Mouse (Mus musculus) layer of hippocampus, adult 9-11 months (tissue): ENCODE measurements around the gene AI413582.

ENCODE experiments used
- DNase-seq: peaks from one replicate; pipeline ENCODE4 v3.0.0; 2022

AI413582 gene

DNA sequence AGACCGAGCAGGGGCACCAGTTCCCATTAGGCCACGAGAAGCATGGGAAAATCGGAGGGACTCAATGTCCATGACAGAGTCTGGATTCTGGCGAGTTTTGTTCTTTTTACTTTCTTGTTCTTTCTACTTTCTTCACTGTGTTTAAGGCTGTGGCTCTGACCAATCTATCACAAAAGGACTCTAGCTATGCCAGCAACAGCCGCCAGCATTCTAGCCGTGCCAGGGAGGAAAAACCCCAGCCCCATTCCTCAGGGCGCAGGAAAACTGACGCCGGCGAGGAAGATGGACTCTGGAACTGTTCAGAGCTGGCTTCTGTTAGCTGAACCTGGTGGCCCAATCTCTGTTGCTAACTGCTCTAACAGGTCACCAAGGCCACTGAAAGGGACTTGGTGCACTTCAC is 12.9 kb upstream of the AI413582 start:
- no peak for DNase-seq

DNA sequence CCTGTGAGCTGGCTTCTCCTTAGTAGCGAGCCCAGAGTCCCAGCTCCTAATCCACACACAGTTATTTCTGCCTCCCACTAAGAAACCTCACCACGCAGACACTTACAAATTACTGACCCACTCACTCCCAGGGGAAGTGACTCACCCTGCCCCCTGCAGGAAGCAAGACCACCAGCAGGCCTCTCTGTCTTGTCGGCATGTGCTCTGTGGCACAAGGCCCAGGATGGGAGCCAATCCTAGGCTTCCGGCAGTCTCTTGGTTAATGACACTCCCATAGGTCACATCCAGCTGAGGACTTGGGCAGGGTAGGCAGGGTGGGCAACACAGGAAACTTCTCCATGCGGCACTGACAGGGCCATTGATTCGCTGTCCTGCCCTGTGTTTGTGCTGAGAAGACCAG is 11.9 kb upstream of the AI413582 start:
- no peak for DNase-seq

DNA sequence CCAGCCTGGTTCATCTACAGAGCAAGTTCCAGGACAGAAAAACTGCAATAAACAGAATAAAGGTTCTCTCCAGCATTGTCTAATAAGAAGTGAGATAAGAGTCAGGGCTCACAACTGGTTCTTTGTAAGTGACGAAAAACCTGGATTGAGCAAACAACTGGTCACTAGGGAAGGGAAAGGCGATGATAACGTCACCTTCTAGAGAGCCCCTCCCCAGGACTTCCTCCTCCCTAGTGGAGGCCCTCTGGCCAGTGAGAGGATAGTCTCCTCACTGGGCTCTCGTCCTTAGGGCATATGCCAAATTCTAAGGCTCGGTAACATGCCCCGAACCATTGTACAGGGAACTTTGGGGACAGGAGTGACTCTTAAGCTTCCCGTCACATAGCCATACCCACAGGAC is 10.5 kb upstream of the AI413582 start:
- no peak for DNase-seq

DNA sequence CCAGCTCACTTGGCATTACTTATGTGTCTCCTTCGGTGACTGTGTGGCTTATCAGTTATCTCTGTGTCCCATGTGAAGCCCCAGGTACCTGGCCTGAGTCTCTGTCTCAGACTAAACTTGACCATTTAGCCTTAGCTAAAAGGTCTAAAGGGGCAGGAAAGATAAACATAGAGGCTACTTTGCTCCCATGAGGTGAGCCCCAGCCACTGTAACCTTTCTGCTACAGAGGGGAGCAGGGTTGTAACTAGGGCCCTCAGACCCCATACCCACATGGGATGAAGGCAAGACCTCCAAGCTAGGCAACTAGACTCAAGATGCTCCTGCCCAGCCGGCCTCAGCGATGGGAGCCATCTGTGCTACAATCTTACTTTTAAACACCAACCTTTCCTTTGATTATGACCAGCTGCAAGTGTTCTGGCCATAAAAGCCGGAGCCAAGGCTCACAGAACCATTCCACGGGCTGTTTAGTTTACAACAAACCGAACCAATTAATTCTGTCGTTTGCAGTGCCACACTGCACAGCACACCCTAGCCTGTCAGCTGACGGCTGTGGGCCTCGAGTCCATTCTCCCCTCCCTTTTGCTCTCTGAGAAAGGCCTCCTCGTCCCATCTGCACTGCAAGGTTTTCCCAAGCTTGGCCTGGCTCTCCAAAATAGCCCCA is 9.7 kb upstream of the AI413582 start:
- DNase-seq = no peak

DNA sequence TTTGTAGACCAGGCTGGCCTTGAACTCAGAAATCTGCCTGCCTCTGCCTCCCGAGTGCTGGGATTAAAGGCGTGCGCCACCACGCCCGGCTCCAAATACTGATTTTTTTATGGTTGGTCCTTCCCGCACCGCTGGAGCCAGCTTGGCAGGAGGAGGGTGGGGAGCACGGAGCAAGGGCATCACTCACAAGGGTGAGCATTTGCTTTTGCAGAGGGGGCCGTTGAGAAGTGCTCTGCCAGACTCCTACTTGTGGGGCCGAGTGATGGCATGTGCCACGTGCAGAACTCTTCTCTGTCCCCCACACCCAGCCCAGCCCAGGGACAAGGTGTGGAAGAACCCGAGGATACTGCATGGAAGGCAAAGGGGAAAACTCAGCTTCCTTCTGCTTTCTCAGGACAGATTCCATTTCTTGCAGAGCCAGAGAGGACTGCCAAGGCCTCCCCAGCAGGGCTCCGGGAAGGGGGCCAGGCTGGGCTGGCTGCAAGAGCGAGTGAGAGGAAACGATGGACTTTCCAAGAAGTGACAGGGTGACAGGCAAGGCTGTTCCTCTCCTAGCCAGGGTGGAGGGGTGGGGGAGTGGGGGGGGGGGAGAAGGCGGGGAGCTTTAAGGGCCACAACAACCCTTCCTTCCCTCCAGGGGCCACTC is 9.0 kb upstream of the AI413582 start:
- DNase-seq = peak; percentile 78

DNA sequence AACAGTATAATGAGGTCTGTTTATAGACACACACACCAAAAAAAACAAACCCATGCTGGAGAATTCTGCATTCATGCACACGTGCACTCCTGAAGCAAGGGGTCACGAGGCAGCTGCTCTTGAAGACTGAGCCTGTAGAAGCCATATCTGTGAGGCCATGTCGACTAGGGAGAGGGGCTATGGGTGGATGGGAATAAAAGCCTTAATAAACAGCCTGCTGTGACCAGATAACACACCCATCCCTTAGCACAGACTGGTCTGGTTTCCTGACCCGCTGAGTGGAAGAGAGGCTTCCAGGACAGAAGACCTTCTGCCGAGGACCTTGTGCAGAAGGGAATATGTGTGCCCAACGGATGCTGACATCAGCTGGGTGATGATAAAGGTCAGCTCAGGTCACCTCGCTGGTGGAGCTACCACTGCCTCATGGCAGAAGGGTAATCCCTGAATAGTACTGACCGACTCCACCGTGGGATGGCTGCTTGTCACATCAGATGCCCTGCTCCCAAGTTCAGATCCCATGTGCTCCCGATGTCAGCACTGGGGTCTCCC is 8.3 kb upstream of the AI413582 start:
- DNase-seq = no peak

DNA sequence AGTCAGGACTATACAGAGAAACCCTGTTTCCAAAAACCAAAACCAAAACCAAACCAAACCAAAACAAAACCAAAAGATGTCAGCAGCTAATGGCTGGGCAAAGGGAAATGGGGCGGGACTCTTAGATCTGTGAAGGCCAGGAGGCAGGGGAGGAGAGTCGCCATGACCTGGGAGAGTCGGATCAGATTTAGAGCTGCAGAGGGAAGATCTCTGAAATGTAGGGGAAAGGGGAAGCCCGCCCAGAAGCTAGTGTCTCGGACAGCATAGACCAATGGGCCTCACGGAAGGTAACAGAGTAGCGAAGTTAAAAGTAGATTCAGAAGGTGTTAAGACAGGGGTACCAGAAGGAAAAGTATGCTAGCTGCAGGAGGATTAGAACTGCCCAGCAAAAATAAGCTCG is 5.8 kb upstream of the AI413582 start:
- no peak for DNase-seq

DNA sequence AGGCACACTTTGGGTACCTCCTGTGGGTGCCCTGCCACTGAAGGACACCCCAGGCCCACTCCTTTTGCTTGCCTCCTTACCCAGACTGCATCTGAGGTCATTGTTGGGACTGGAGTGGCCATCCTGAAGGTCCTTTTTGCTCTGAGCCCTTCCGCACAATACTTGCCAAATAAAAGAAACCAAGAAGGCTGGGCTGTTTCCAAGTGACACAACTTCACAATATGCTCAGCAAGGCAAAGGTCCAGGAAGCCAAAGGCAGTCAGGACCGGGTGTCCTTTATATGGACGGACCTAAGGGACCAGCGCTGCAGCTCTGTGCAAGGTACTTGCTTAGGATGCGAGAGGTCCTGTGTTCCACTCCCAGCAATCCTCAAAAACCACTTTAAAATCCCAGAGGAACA is 2.7 kb upstream of the AI413582 start:
- no peak for DNase-seq

DNA sequence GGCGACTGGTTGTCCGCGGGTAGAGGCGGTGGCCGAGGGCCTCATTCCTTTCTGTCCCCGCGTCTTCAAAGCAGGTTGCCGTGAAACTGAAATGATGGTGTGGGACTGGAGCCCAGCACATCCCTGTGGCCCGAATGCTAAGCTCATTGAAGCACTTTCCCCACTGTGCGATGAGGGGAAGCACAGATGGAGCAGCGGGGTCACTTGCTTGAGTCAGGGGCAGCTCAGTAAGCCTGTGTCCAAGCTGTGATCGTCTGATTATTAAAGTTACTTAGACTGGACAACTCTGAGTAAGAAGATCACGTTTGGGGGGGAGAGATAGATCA is 349 bp upstream of the AI413582 start:
- no peak for DNase-seq

DNA sequence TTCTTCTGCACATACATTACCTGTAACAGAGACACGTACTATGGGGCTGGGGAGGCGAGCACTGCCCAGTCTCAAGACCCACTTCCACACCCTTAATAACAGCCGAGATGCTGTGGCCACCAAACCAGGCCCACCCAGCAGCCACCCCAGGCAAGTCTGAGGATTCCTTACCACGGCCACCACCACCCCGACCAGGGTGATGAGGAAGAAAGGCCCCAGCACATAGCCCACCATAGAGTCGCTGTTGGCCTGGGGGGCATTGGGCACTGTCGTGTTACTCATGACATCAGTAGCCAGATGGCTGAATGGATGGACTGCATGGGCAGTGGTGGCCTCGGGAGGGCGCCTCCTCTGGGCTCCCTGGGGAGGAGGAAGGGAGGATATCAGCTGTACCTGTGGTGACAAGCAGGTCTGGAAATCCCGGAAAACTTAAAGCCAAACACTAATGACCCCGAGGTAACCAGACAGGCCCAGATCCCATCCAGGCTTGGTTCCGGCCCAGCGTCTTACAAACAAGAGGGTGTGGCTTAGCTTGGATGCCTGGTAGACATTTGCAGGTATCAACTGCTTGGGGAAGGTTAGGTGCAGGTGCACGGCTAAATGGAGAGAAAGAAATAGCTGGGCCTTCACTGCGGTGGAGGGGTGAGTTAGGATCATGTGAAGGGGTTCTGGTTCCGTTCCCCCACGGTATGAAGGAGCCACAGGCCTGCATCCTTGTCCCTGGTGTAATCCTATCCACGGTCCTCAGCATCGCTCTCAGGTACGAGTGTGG is 979 bp downstream of the AI413582 start:
- no peak for DNase-seq

DNA sequence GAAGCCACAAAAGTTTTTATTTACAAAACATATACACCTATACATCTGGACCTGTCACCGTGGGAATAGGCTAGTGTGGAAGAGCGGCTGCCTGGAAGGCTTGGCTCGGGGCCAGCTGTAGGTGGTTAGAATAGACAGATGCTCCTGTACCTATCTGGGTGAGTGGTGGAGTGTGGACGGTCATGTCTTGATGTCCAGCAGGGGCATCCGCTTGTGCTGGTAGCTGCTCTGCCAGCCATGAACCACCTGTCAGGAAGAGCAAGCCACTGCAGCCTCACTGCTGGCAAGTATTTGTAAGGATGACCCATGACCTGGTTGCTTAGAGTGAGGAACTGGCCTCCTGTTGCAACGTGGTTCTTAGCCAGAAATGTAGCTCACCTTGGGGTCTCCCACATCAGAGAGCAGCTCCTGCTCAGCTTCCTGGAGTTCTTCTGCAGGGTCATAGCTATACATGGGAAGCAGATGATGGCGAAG is 1.7 kb downstream of the AI413582 start:
- DNase-seq = no peak

DNA sequence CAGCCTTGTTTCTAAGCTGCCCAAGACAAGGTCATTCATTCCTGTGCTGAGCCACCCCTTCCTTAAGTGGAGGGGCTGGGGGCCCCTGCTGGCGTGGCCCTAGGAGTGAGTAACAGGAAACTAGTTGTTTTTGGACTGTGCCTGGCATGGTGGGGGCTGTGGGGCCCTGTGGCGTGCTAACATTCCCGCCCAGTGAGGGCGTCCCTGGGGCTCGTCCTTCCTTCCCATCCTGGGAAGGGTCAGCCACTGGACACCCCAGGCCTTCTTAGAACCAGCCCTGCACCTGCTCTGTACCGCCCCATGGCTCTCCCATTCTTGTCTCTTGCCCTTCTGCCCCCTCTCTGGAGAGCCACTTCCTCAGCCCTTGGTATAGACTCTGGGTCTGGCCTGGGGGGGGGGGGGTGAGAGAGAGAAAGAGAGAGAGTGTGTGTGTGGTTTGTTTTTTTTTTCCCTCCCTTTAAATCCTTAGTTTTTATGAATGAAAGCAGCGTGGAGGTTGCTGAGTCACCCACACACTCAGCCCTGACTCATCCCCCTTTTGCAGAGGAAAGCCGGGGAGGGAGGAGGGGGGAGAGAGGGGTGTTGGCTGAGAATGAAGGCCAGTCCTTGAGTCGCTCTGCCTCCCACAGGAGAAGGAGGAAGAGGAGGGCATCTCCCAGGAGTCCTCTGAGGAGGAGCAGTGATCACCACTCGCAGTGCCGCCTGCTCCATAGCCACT is 3.6 kb downstream of the AI413582 start:
- DNase-seq = peak; percentile 67

DNA sequence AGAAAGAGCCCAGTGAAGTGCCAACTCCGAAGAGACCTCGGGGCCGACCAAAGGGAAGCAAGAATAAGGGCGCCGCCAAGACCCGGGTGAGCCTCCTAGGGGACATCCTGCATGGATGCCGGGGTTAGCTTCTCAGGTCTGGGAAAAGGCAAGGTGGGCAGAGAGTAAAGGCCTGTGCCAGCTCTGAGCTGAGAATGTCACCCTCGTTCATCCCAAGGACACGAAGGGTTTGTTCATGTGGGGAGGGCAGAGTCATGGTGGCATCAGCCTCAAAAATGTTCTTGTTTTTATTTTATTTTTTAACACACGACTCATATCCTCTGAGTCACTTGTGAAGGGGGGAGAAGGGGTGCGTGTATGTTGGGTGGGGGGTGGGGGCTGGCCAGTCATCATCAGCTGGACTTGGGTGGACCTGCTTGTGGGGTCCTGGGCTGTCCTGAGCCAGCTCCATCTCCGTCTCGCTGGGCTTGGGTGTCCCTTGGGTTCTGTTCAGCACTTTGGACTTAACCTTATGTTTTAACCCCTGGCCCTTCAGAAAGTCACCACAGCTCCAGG is 4.6 kb downstream of the AI413582 start:
- no peak for DNase-seq

DNA sequence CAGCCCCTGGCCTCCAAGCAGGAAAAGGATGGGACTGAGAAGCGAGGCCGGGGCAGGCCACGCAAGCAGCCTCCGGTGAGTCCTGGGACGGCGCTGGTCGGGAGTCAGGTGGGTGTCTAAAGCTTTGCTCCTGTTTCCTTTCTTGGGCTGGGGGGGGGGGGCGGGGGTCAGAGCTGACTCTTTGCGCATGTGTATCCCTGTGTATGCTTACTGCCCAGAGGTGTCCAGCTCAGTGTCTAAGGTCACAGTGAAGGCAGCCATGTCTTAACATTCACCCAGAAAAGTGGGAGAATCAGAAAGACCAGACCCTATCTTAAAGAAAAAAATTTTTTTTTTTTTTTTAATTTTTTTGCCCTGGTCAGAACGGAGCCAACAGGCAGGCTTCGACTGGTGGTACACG is 6.0 kb downstream of the AI413582 start:
- DNase-seq = no peak

DNA sequence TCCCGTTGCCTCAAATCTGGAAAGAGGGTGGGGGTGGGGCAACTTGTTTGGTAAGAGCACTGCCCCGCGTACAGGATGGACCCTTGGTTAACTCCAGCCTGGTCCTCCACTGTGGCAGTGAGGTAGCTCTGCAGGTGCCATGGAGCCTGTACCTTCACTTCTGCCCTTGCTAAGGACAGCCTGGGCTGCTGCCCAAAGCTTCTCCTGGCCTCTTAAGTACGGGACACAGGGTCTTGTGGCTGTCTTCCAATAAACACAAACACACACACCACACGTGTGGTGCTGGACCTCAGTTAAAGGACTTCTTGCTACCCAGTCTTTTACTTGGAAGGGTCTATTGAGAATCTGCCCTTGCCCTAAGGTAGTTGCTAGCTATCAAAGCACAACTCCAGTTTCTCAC is 6.7 kb downstream of the AI413582 start:
- no peak for DNase-seq

DNA sequence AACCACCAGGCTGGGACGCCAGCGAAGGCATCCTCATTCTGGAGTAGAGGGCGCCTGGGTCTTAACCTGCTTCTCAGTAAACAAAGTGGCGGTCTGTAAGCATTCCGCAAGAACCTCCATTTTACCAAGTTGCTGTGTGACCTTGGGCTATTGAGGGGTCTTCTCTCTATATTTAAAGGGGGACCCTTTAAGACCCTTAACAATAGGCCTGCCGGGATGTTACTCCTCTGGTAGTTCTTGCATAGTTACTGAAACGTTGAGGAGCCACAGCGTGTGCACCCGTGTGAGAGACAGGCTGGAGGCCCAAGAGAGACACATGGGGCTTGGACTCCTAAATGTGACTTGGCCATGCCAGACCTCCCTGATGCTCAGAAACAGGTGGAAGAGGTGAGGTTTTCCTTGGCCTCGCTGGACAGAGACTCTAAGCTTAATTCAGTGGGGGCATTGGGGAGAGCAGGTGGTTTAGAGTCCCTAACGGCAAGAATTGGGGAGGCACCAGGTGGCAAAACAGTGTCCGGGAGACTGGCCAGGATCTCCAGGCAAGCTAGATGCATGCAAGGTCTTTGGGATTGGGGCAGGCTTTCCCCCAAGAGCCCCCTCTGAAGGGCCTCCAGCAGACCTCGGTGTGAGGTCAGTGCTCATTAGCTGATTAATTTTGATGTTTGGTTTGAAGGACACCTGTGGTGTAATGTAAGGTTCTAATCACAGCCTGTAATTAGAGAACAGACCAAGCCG is 7.5 kb downstream of the AI413582 start:
- no peak for DNase-seq

DNA sequence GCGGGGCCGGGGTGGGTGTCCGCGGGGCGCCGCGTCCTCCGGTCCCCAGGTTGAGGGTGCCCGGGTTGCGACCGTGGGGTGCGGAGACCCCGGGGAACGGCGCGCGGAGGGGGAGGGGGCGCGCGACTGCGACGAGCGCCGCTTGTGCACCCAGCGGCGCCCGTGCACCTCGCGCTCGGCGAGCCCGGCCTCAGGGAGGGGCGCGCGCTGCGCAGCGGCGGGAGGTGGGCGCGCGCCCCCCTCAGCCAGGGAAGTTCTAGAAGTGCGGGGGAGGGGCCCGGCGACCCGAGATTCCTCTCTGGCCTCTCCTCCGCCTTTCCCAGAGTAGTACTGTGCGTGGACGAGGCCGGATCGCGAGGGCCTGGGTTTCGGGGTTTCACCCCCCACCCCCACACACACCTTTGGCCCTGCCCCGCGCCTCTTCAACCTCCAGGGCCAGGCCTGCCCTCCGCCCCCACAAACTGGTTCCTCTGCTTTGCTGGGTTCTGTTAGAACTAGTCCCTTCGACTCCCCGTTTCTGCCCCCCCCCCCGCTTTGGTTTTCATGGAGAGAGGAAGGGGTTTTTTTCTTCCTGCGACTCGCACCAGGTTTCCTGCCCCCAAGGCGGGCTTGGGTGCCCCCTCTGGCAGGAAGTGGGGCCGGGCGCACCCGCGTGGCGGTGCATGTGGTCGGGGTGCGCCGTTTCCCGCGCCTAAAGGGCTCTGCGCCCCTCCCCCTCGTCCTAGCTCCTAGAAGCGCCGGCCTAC is 8.2 kb downstream of the AI413582 start:
- peak; percentile 42 for DNase-seq

DNA sequence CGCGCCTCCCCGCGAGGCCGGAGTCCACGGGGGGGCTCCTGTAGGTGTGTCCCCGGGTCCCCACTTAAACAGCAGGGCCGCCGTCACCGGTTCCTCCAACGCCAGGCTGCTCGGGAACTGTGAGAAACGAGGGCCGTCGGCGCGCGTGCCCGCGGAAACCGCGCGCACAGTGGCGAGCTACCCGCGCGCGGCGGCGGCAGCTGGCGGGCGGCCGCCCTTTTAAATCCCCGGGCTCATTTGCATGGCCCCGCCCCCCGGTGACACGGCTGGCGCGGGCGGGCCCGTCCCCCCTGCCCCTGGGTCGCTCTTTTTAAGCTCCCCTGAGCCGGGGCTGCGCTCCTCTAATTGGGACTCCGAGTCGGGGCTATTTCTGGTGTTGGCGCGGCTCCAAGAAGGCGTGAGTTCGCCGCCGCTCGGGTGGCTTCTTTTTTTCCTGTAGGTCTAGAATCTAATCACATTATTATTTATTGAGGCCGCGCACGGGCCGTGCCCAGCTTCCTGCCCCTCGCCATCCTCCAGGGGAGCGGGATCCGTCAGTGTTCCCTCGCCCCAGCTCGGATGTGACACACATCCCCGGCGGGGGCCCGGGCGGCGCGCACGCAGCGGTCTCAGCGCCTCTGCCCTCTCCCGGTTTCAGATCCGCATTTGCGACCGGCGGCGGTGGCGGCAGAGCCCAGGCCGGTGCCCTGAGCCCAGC is 9.1 kb downstream of the AI413582 start, which contains the start of gene Hmga1:
Gene Hmga1 (plus strand): TSS at position 183 of the 697 bp plus-strand sequence.
- peak; percentile 84 for DNase-seq

DNA sequence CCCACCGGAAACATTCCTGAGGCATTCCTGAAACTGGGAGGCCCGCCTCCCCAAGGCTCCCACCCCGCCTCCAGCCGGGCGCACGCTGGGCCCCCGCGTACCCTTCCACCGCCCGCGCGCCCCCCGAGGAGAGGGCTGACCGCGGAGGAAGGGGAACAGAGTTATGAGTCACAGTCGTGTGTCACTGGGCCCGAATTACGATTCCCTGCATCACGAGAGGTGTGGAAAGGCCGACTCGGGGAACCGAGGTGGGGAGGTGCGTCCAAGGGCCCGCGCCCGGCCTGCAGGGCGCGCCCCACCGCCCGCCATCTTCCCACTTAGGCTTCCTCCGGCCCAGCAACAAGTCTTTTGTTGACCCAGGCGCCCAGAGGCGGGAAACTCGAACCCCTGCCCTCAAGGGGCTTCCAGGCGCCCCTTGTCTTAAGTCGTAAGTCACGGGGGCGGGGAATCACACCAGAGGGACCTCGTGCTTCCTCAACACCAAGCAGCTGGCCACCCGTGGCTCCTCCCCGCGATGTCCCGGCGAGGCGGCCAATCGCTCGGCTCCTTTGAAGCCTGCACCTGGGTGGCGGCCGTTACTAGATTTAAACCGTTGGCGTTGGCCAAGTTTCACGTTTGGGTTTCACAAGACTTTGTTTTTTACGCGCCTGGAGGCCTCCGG is 9.9 kb downstream of the AI413582 start:
- DNase-seq = peak; percentile 53

DNA sequence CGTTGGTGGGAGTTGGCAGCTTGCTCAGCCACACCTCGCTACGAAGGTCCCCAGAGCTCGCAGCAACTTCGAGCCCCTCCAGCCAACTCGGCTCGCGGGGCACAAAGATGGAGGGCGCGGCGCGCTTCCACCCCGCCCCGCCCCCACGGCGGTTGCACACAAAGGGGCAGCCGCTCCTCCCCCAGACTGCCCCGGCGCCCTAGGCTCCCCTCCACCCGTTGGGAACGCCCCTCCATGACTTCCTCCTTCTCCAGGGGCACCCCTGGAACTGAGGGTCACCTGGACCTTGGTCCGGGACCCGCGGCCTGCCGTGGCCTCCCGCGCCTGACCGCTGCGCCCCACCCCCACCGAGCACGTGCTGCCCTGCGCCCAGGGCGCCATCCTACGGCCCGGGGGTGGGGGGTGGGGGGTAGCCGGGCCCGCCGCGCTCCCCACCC is 10.5 kb downstream of the AI413582 start:
- no peak for DNase-seq
